Mouse (Mus musculus) layer of hippocampus, adult 18-20 months (tissue): ENCODE data around the gene 6030468B19Rik. TPM values are rescaled to one million over a fixed set of nuclear protein-coding genes. Genes with fewer than 3 reads are reported as not detected.

Source experiments
- DNase-seq, 2 experiments: peaks; one replicate each; pipeline ENCODE4 v3.0.0; 2022; ENCODE audit warnings: low spot score in 2 of 2
- total RNA-seq, 2 experiments: library from RNA; stranded (reverse); gene quantifications; 2 replicates each; pipeline ENCODE4 v1.2.3; 2021

The 6030468B19Rik gene
- total RNA-seq, 2 experiments from 2014 or later, result 0.40 TPM; not detected in 1

DNA sequence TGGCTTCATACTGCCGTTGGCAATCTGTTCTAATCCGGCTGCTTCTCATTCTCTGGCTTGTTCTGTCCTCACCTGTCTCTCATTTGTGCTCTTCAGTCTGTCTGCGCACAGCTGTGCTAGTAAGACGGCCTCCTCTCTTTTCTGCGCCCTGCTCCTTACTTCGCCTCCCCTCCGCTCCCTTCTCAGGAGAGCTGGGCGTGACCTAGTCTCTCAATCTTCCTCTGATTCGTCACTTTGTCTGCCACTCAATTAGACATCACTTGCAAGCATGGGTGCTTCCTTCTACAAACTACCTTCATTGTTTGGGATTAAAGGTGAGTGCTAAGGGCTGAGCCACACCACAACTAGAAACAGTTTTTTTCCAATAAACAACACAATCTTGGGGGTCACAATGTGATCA, 56.8 kb downstream of the 6030468B19Rik start:
- DNase-seq, result no peak

DNA sequence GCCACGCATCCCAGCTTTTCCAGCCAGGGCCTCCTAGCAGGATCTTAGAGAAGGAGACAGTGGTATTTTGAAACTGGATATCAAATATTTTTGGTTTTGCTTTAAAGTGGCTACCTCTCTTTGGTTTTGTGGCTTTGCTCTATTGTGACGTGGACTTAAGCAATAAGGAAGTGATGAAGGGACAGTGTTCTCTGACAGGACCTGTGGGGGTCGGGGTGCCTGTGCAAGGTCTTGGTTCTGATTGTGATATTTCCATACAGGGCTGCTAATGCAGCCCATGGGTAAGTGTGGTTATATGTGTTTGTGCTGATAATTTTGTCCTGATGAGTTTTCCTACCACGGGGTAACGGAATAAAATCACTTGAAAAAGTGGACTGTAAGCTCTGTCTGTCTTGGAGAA, 57.9 kb downstream of the 6030468B19Rik start:
- DNase-seq, result no peak

DNA sequence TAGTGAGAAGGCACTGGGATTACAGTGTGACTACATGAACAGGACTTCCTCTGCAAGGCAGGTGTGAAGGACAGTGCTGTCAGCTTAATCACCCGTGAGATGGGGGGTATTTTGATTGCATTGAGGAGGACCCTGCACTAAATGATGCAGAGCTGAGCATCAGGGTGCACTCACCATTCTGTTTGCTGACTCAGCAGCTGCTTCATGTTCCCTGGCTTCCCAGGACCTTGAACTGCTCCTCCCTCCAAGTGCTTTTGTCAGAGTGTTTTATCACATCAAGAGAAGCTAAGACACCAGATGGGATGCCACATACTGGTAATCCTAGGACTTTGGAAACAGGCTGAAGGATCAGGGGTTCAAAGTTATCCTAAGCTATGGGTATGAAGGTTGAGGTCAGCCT, 58.5 kb downstream of the 6030468B19Rik start:
- DNase-seq, result no peak

Other genes with a start within 250 kb of the 6030468B19Rik start
- gene Tnrc6c, start 143.4 kb upstream of the 6030468B19Rik start, total RNA-seq, result 10 to 100 TPM; 66.1 to 67.7 TPM
- 1 to 10 TPM in 1 of 2 experiments, under 1 TPM in 1; 0.72 to 1.1 TPM for gene Tmc8, start 15.6 kb upstream of the 6030468B19Rik start, total RNA-seq
- gene Tmc6, start 15.5 kb upstream of the 6030468B19Rik start, total RNA-seq, result 10 to 100 TPM in 1 of 2 experiments, 1 to 10 TPM in 1; 5.9 to 10.6 TPM
- 1 to 10 TPM; 1.5 to 2.2 TPM for gene Gm20708, start 12.0 kb downstream of the 6030468B19Rik start, total RNA-seq
- gene Syngr2, start 12.0 kb downstream of the 6030468B19Rik start, total RNA-seq, result 10 to 100 TPM; 12.3 to 12.4 TPM
- gene Afmid, start 28.3 kb downstream of the 6030468B19Rik start, total RNA-seq, result 1 to 10 TPM; 3.3 to 7.3 TPM
- under 1 TPM; 0.43 to 0.50 TPM for gene Tk1, start 28.4 kb downstream of the 6030468B19Rik start, total RNA-seq
- gene Birc5, start 51.6 kb downstream of the 6030468B19Rik start, total RNA-seq, result 1 to 10 TPM in 1 of 2 experiments, under 1 TPM in 1; 0.82 to 1.1 TPM
- gene Tmem235, start 63.1 kb downstream of the 6030468B19Rik start, total RNA-seq, result not detected
- gene Tha1, start 75.8 kb downstream of the 6030468B19Rik start, total RNA-seq, result 1 to 10 TPM; 2.8 to 3.0 TPM
- gene Socs3, start 172.4 kb downstream of the 6030468B19Rik start, total RNA-seq, result 1 to 10 TPM; 1.0 to 1.3 TPM
- gene Pgs1, start 188.6 kb downstream of the 6030468B19Rik start, total RNA-seq, result 10 to 100 TPM; 78.8 to 81.7 TPM